Mouse (Mus musculus) heart, embryonic 11.5 days (tissue): ENCODE measurements around the gene Plekhg5. TPM values are rescaled to one million over a fixed set of nuclear protein-coding genes. Genes with fewer than 3 reads are reported as not detected.

Experiments
- ATAC-seq: fragments of 200-750 bp; cut with Nextera tagmentation; replicated peaks from 2 replicates; pipeline ENCODE4 v1.8.0; 2017; ENCODE audit warnings: moderate library complexity; ENCODE audit not compliant: insufficient number of reproducible peaks, low FRiP score, low TSS enrichment
- H3K27ac ChIP-seq: fragments of 300-500 bp; sonication (generic); 2 replicates; pipeline ENCODE4 v1.5.1; 2014; ENCODE audit warnings: mild to moderate bottlenecking, low read depth, low read length
- H3K27me3 ChIP-seq: fragments of 300-500 bp; sonication (generic); 2 replicates; pipeline ENCODE4 v1.6.1; 2014; ENCODE audit warnings: mild to moderate bottlenecking, low read length, mixed read lengths; ENCODE audit not compliant: control insufficient read depth, insufficient read depth
- H3K36me3 ChIP-seq: fragments of 300-500 bp; sonication (generic); 2 replicates; pipeline ENCODE4 v1.6.1; 2014; ENCODE audit warnings: mild to moderate bottlenecking, low read length, moderate library complexity, mixed read lengths; ENCODE audit not compliant: control insufficient read depth, insufficient read depth
- H3K4me1 ChIP-seq: fragments of 300-500 bp; sonication (generic); 2 replicates; pipeline ENCODE4 v1.6.1; 2014; ENCODE audit warnings: low read length; ENCODE audit not compliant: control insufficient read depth, insufficient read depth
- H3K4me2 ChIP-seq: fragments of 300-500 bp; sonication (generic); 2 replicates; pipeline ENCODE4 v1.6.1; 2014; ENCODE audit warnings: mild to moderate bottlenecking, moderate library complexity
- H3K4me3 ChIP-seq: fragments of 300-500 bp; sonication (generic); 2 replicates; pipeline ENCODE4 v1.5.1; 2014; ENCODE audit warnings: low read depth, low read length
- H3K9ac ChIP-seq: fragments of 300-500 bp; sonication (generic); 2 replicates; pipeline ENCODE4 v1.6.1; 2014; ENCODE audit warnings: mild to moderate bottlenecking, low read depth, low read length, moderate library complexity
- H3K9me3 ChIP-seq: fragments of 300-500 bp; sonication (generic); replicated peaks from 2 replicates; pipeline ENCODE4 v1.6.1; 2016; ENCODE audit warnings: low read length; ENCODE audit not compliant: control insufficient read depth
- WGBS: fragments of 180-500 bp; shearing (Covaris S2); extraction: QIAGEN DNeasy Blood & Tissue Kit; methylation state at CpG from one replicate; pipeline ENCODE4 v1.1.7; 2014; ENCODE audit not compliant: insufficient replicate concordance; 5-methylcytosine and 5-hydroxymethylcytosine counted together
- polyA plus RNA-seq: library from polyadenylated mRNA; unstranded; fragments of >200 nt; fragmentation: Nextera tagmentation; extraction: Ambion mirVana; gene quantifications from 2 replicates; pipeline ENCODE4 v1.2.1, GENCODE M21; 2014

The Plekhg5 gene
- polyA plus RNA-seq, 1 experiment from 2014 or later: 7.0 TPM

- WGBS: 17% methylated on average over 7 of the region's 7 CpGs
- H3K27ac ChIP-seq: no peak overlapping the region
Measured at GRCm38 (mm10) chr4:152151451-152151965, 79.2 kb downstream of the Plekhg5 start.

GRCm38 (mm10) chr4:152151966-152152544, 79.8 kb downstream of the Plekhg5 start, which contains the start of gene Espn:
Gene Espn (minus strand): TSS chr4:152152371.
- Histone ChIP-seq H3K27ac (no peak within 1 kb of the TSS), H3K9me3 (no peaks in the 10 kb centered on the region), H3K4me2 (peak within 1 kb of the TSS; percentile 72), H3K27me3 (peaks cover 52% of the 10 kb centered on the region), H3K9ac (0 out of 2 replicates have a peak within 1 kb of the TSS, but pooled peaks have one; percentile 35), H3K36me3 (no peaks in the 10 kb centered on the region), H3K4me1 (peaks cover 18% of the 10 kb centered on the region), H3K4me3 (peak within 1 kb of the TSS; percentile 44)
- 1% methylated on average over 55 of the region's 57 CpGs for WGBS
- peak; percentile 75 for ATAC-seq

More at GRCm38 (mm10) chr4:152151451-152151965, 79.2 kb downstream of the Plekhg5 start:
- ATAC-seq: 0 out of 2 replicates have a peak, but pooled peaks have one; percentile 1
- H3K4me3 ChIP-seq: peak overlapping the region; percentile 44
- H3K9ac ChIP-seq: no peak overlapping the region
- H3K27me3 ChIP-seq: peaks cover 51% of the 10 kb centered on the region
- no peaks in the 10 kb centered on the region for H3K36me3 ChIP-seq
- no peaks in the 10 kb centered on the region for H3K9me3 ChIP-seq
- peaks cover 18% of the 10 kb centered on the region for H3K4me1 ChIP-seq
- peak overlapping the region; percentile 72 for H3K4me2 ChIP-seq

- peaks cover 63% of the 10 kb centered on the region for H3K27me3 ChIP-seq
- no peaks in the 10 kb centered on the region for H3K9me3 ChIP-seq
- no peaks in the 10 kb centered on the region for H3K36me3 ChIP-seq
- H3K4me3 ChIP-seq: peak overlapping the region; percentile 23
- peak overlapping the region; percentile 53 for H3K4me2 ChIP-seq
- WGBS: 2% methylated on average over 23 of the region's 23 CpGs
- ATAC-seq: no peak
- H3K27ac ChIP-seq: no peak overlapping the region
- no peak overlapping the region for H3K9ac ChIP-seq
- H3K4me1 ChIP-seq: peaks cover 25% of the 10 kb centered on the region
Measured at GRCm38 (mm10) chr4:152153771-152154177, 81.5 kb downstream of the Plekhg5 start.

- no peak overlapping the region for H3K27ac ChIP-seq
- H3K4me3 ChIP-seq: no peak overlapping the region
- H3K27me3 ChIP-seq: peaks cover 70% of the 10 kb centered on the region
- H3K4me2 ChIP-seq: no peak overlapping the region
- H3K9me3 ChIP-seq: no peaks in the 10 kb centered on the region
- H3K4me1 ChIP-seq: peaks cover 28% of the 10 kb centered on the region
- ATAC-seq: no peak
- WGBS: 49% methylated on average over 4 of the region's 4 CpGs
- no peak overlapping the region for H3K9ac ChIP-seq
- no peaks in the 10 kb centered on the region for H3K36me3 ChIP-seq
Measured at GRCm38 (mm10) chr4:152155019-152155418, 82.7 kb downstream of the Plekhg5 start.

GRCm38 (mm10) chr4:152157779-152158584, 85.7 kb downstream of the Plekhg5 start:
- H3K27me3 ChIP-seq: peaks cover 72% of the 10 kb centered on the region
- no peaks in the 10 kb centered on the region for H3K9me3 ChIP-seq
- ATAC-seq: no peak
- 18% methylated on average over 21 of the region's 21 CpGs for WGBS
- H3K36me3 ChIP-seq: no peaks in the 10 kb centered on the region
- H3K4me2 ChIP-seq: peak overlapping the region; percentile 56
- peak overlapping the region; percentile 27 for H3K4me3 ChIP-seq
- H3K27ac ChIP-seq: no peak overlapping the region
- peaks cover 17% of the 10 kb centered on the region for H3K4me1 ChIP-seq
- no peak overlapping the region for H3K9ac ChIP-seq

GRCm38 (mm10) chr4:152158585-152159284, 86.4 kb downstream of the Plekhg5 start, which contains the start of gene Hes2:
Gene Hes2 (plus strand): TSS chr4:152158867.
- 4% methylated on average over 35 of the region's 35 CpGs for WGBS
- H3K27ac ChIP-seq: no peak within 1 kb of the TSS
- no peak for ATAC-seq
- H3K27me3 ChIP-seq: peaks cover 67% of the 10 kb centered on the region
- H3K4me1 ChIP-seq: peaks cover 14% of the 10 kb centered on the region
- 0 out of 2 replicates have a peak within 1 kb of the TSS, but pooled peaks have one; percentile 22 for H3K9ac ChIP-seq
- H3K4me3 ChIP-seq: peak within 1 kb of the TSS; percentile 27
- peak within 1 kb of the TSS; percentile 56 for H3K4me2 ChIP-seq
- no peaks in the 10 kb centered on the region for H3K36me3 ChIP-seq
- H3K9me3 ChIP-seq: no peaks in the 10 kb centered on the region

GRCm38 (mm10) chr4:152159285-152159678, 87.0 kb downstream of the Plekhg5 start:
- Histone ChIP-seq H3K9me3 (no peaks in the 10 kb centered on the region), H3K27ac (no peak overlapping the region), H3K36me3 (no peaks in the 10 kb centered on the region), H3K4me2 (peak overlapping the region; percentile 56), H3K4me3 (0 out of 2 replicates have a peak overlapping the region, but pooled peaks have one; percentile 27), H3K4me1 (peaks cover 11% of the 10 kb centered on the region), H3K9ac (no peak overlapping the region), H3K27me3 (peaks cover 70% of the 10 kb centered on the region)
- under 1% methylated on average over 19 of the region's 19 CpGs for WGBS
- ATAC-seq: no peak

- WGBS: 35% methylated on average over 4 of the region's 4 CpGs
- Histone ChIP-seq H3K4me2 (no peak overlapping the region), H3K27me3 (peaks cover 67% of the 10 kb centered on the region)
Measured at GRCm38 (mm10) chr4:152160748-152161147, 88.5 kb downstream of the Plekhg5 start.

More at GRCm38 (mm10) chr4:152160748-152161147, 88.5 kb downstream of the Plekhg5 start:
- H3K4me1 ChIP-seq: peaks cover 11% of the 10 kb centered on the region
- H3K27ac ChIP-seq: no peak overlapping the region
- H3K9me3 ChIP-seq: no peaks in the 10 kb centered on the region
- H3K36me3 ChIP-seq: no peaks in the 10 kb centered on the region
- no peak overlapping the region for H3K4me3 ChIP-seq
- no peak for ATAC-seq
- H3K9ac ChIP-seq: no peak overlapping the region
